ENCODE assay signal across 8 mouse cellular contexts in the genomic region with DNA sequence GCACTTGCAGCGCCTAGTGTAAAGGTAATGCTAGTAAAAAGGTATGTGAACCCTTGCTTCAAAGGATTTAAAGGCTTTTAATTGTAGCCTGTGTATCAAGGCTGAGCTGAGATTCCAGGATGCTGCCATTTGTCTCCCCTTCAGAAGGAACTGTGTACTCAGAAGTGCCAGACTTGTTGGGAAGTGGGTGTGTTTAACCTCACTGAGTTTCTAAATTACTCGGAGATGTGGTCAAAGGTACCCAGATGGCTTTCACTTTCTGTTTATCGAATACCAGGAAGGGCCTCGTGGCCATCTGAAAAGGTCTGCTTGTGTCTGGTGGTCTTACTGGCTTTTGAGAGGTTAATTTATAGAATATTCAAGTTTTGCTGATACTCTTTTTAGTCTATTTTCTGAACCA. TPM values are rescaled to one million over a fixed set of nuclear protein-coding genes. Genes with fewer than 3 reads are reported as not detected.
A peak's percentile ranks its signal among the peaks of the same experiment; 100 is the strongest.
DNase-seq lines count a peak whose midpoint lies in the region; ATAC-seq and TF ChIP-seq lines count a peak whose summit lies in the region.

No protein-coding gene starts in this region.

- H3K36me3 ChIP-seq in erythroblast, embryonic 14.5 days (ENCODE audit: control insufficient read depth): peaks cover 7% of the 10 kb centered on the region
- no peaks in the 10 kb centered on the region for H3K36me3 ChIP-seq in lung, postnatal 0 days (ENCODE audit: insufficient read depth, low read length)

- TF ChIP-seq EP300 in lung, postnatal 0 days (IDR thresholded peaks at IDR 0.05): no peak

- no peak for TF ChIP-seq CTCF in lung, postnatal 0 days (IDR thresholded peaks at IDR 0.05)

- H3K27me3 ChIP-seq in erythroblast, embryonic 14.5 days (ENCODE audit: control insufficient read depth): no peaks in the 10 kb centered on the region
- H3K27me3 ChIP-seq in lung, postnatal 0 days (replicated peaks; ENCODE audit: insufficient read depth, low read length): no peaks in the 10 kb centered on the region

- H3K4me1 ChIP-seq in erythroblast, embryonic 14.5 days (ENCODE audit: control insufficient read depth): peaks cover 52% of the 10 kb centered on the region
- peaks cover 7% of the 10 kb centered on the region; the same call in 1 of the 2 replicates for H3K4me1 ChIP-seq in lung, postnatal 0 days (ENCODE audit: insufficient read depth, low read depth, low read length)

- H3K27ac ChIP-seq in lung, postnatal 0 days (ENCODE audit: low read length): no peak overlapping the region

- H3K4me3 ChIP-seq in erythroblast, embryonic 14.5 days (replicated peaks): peak overlapping the region; percentile 85
- peak overlapping the region; percentile 90 for H3K4me3 ChIP-seq in lung, postnatal 0 days (ENCODE audit: low read depth, low read length)

- peak; percentile 76 for DNase-seq in CD4-positive helper T cell, adult 2 months (ENCODE audit: low read depth, low spot score)
- peak; percentile 40 for DNase-seq in lung, postnatal 0 days (ENCODE audit: low spot score)
- no peak for DNase-seq in urinary bladder, adult 2 months (ENCODE audit: low spot score)
- DNase-seq in thymus, postnatal 36 days: no peak

- no peaks in the 10 kb centered on the region for H3K9me3 ChIP-seq in erythroblast, embryonic 14.5 days (ENCODE audit: control insufficient read depth, low read length)
- no peaks in the 10 kb centered on the region for H3K9me3 ChIP-seq in lung, postnatal 0 days (ENCODE audit: low read length)

- H3K4me2 ChIP-seq in lung, postnatal 0 days (replicated peaks; ENCODE audit: low read depth, low read length): peak overlapping the region; percentile 99

- WGBS in lung, postnatal 0 days: 27% methylated on average over 4 of the region's 4 CpGs

- no peak for ATAC-seq in erythroblast, adult 5-6 weeks (replicated peaks; ENCODE audit: low FRiP score, poor library complexity, severe bottlenecking)
- ATAC-seq in granulocyte monocyte progenitor cell, adult 5-6 weeks (replicated peaks; ENCODE audit: poor library complexity, severe bottlenecking): peak; percentile 48
- no peak for ATAC-seq in lung, postnatal 0 days
- no peak for ATAC-seq in frontal cortex, adult (ENCODE audit: low TSS enrichment)

- no peak overlapping the region for H3K9ac ChIP-seq in lung, postnatal 0 days (replicated peaks; ENCODE audit: low read depth)

RNA-seq across cellular contexts. Expression of a gene that starts 1.9 kb away (rescaled TPM):
- polyA plus RNA-seq in erythroblast, embryonic 14.5 days (2012): 14.0 and 19.6 TPM in 2 replicates
- total RNA-seq in erythroblast, adult 5-6 weeks (2015; ENCODE audit: low replicate concordance): 9.6 and 12.5 TPM in 2 replicates
- 19.2 and 30.5 TPM in 2 replicates for total RNA-seq in erythroblast, adult 5-6 weeks (2017; ENCODE audit: low replicate concordance)
- total RNA-seq in granulocyte monocyte progenitor cell, adult 5-6 weeks (2014; fragmentation: Nextera tagmentation): 30.6 and 31.7 TPM in 2 replicates
- 54.3 and 75.1 TPM in 2 replicates for total RNA-seq in granulocyte monocyte progenitor cell, adult 5-6 weeks (2017)
- 10.9 and 11.7 TPM in 2 replicates for polyA plus RNA-seq in lung, postnatal 0 days (2015; fragmentation: Nextera tagmentation; extraction: Ambion mirVana)
- polyA plus RNA-seq in urinary bladder, adult 2 months (2012; rRNA removed): 25.9 and 28.9 TPM in 2 replicates

RNA-seq across cellular contexts. Expression of a gene that starts 45.4 kb away (rescaled TPM):
- not detected in 2 replicates for polyA plus RNA-seq in erythroblast, embryonic 14.5 days (2012)
- not detected in 2 replicates for total RNA-seq in erythroblast, adult 5-6 weeks (2015; ENCODE audit: low replicate concordance)
- total RNA-seq in erythroblast, adult 5-6 weeks (2017; ENCODE audit: low replicate concordance): not detected in 2 replicates
- not detected in 2 replicates for total RNA-seq in granulocyte monocyte progenitor cell, adult 5-6 weeks (2014; fragmentation: Nextera tagmentation)
- not detected in 2 replicates for total RNA-seq in granulocyte monocyte progenitor cell, adult 5-6 weeks (2017)
- 2.4 and 2.9 TPM in 2 replicates for polyA plus RNA-seq in lung, postnatal 0 days (2015; fragmentation: Nextera tagmentation; extraction: Ambion mirVana)
- 25.3 and 27.2 TPM in 2 replicates for polyA plus RNA-seq in urinary bladder, adult 2 months (2012; rRNA removed)

Comparison
In these comparisons a context has a peak if more than half of its experiments do, and no peak if none do; other contexts are left out.
1. DNase-seq: peak in CD4-positive helper T cell, adult 2 months (single experiment) and lung, postnatal 0 days (single experiment); none in urinary bladder, adult 2 months (single experiment) and thymus, postnatal 36 days (0 of 2).